Mouse (Mus musculus): ENCODE results near the gene Ddx39.

- TF ChIP-seq POLR2A (IDR thresholded peaks at IDR 0.05; ENCODE audit: insufficient read depth, low read depth, low read length), result no peak
- TF ChIP-seq CTCF (IDR thresholded peaks at IDR 0.05), result no peak
- no peak for TF ChIP-seq EP300 (IDR thresholded peaks at IDR 0.05; ENCODE audit: insufficient read depth, low read depth, low read length)
Measured at GRCm38 (mm10) chr8:83684517-83684916, 30.5 kb upstream of the Ddx39 start.
